Mouse (Mus musculus) forebrain, embryonic 12.5 days (tissue): ENCODE results near the gene Cntrob. TPM values are rescaled to one million over a fixed set of nuclear protein-coding genes. Genes with fewer than 3 reads are reported as not detected.

Experiments used
- ATAC-seq: fragments of 200-750 bp; cut with Nextera tagmentation; 2 replicates; pipeline ENCODE4 v1.8.0; 2017; ENCODE audit warnings: moderate TSS enrichment; ENCODE audit not compliant: low FRiP score
- H3K27ac ChIP-seq: fragments of 300-500 bp; sonication (generic); 2 replicates; pipeline ENCODE4 v1.5.1; 2016; ENCODE audit warnings: mild to moderate bottlenecking
- H3K27me3 ChIP-seq: fragments of 300-500 bp; sonication (generic); 2 replicates; pipeline ENCODE4 v1.6.1; 2016; ENCODE audit warnings: mild to moderate bottlenecking
- H3K36me3 ChIP-seq: fragments of 300-500 bp; sonication (generic); replicated peaks from 2 replicates; pipeline ENCODE4 v1.6.1; 2016; ENCODE audit warnings: mild to moderate bottlenecking
- H3K4me1 ChIP-seq: fragments of 300-500 bp; sonication (generic); 2 replicates; pipeline ENCODE4 v1.6.1; 2016
- H3K4me2 ChIP-seq: fragments of 300-500 bp; sonication (generic); 2 replicates; pipeline ENCODE4 v1.6.1; 2016; ENCODE audit warnings: mild to moderate bottlenecking, moderate library complexity
- H3K4me3 ChIP-seq: fragments of 300-500 bp; sonication (generic); replicated peaks from 2 replicates; pipeline ENCODE4 v1.5.1; 2016; ENCODE audit warnings: mild to moderate bottlenecking
- H3K9ac ChIP-seq: fragments of 300-500 bp; sonication (generic); 2 replicates; pipeline ENCODE4 v1.6.1; 2016; ENCODE audit warnings: mild to moderate bottlenecking
- H3K9me3 ChIP-seq: fragments of 300-500 bp; sonication (generic); 2 replicates; pipeline ENCODE4 v1.6.1; 2016
- WGBS: fragments of 180-500 bp; shearing (Covaris S2); methylation state at CpG from one replicate; pipeline ENCODE4 v1.1.7; 2016; 5-methylcytosine and 5-hydroxymethylcytosine counted together
- polyA plus RNA-seq: library from polyadenylated mRNA; unstranded; fragments of >200 nt; fragmentation: Nextera tagmentation; extraction: Ambion mirVana; gene quantifications from 2 replicates; pipeline ENCODE4 v1.2.1, GENCODE M21; 2016

Cntrob gene
- polyA plus RNA-seq, 1 experiment from 2014 or later: 49.0 TPM

GRCm38 (mm10) chr11:69366157-69366854, 42.7 kb upstream of the Cntrob start:
- Histone ChIP-seq H3K36me3 (peaks cover 25% of the 10 kb centered on the region), H3K27ac (peak overlapping the region; percentile 100), H3K4me1 (peaks cover 57% of the 10 kb centered on the region), H3K9me3 (no peaks in the 10 kb centered on the region), H3K27me3 (no peaks in the 10 kb centered on the region), H3K4me3 (peak overlapping the region; percentile 99), H3K4me2 (peak overlapping the region; percentile 78), H3K9ac (peak overlapping the region; percentile 100)
- ATAC-seq: peak; percentile 85
- under 1% methylated on average over 26 of the region's 26 CpGs for WGBS

DNA sequence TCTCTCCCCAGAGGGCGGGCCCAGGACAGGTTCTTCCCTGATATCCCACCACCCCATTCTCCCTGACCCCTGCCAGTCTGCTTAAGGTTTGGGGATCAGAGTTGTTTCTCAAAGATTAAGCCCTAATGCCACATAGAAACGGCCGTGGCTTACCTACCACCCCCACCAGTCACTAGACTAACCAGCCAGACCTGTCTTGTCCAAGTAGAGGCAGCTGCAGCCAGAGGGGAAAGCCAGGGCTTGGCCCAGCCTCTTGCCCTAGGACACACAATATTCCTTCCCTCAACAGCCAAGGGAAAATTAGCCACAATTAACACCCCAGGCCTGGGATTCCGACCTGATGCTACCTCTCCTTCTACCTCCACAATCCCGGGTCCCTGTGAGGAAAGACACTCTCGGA, 42.1 kb upstream of the Cntrob start:
- ATAC-seq: peak; percentile 2; the same call in 1 of the 2 replicates
- WGBS: 24% methylated on average over 6 of the region's 6 CpGs
- peak overlapping the region; percentile 100 for H3K27ac ChIP-seq
- no peaks in the 10 kb centered on the region for H3K27me3 ChIP-seq
- peak overlapping the region; percentile 66 for H3K9ac ChIP-seq
- peaks cover 51% of the 10 kb centered on the region for H3K4me1 ChIP-seq
- peaks cover 31% of the 10 kb centered on the region for H3K36me3 ChIP-seq
- peak overlapping the region; percentile 99 for H3K4me3 ChIP-seq
- H3K9me3 ChIP-seq: no peaks in the 10 kb centered on the region
- peak overlapping the region; percentile 78 for H3K4me2 ChIP-seq

GRCm38 (mm10) chr11:69364910-69365309, 41.3 kb upstream of the Cntrob start:
- Histone ChIP-seq H3K36me3 (peaks cover 39% of the 10 kb centered on the region), H3K4me3 (peak overlapping the region; percentile 99; the same call in 1 of the 2 replicates), H3K4me1 (peaks cover 47% of the 10 kb centered on the region), H3K27ac (peak overlapping the region; percentile 100), H3K27me3 (no peaks in the 10 kb centered on the region), H3K9ac (peak overlapping the region; percentile 66), H3K4me2 (peak overlapping the region; percentile 78), H3K9me3 (no peaks in the 10 kb centered on the region)
- 1% methylated on average over 6 of the region's 6 CpGs for WGBS
- peak; percentile 36; the same call in 1 of the 2 replicates for ATAC-seq

- H3K27ac ChIP-seq: peak overlapping the region; percentile 100
- H3K4me2 ChIP-seq: peak overlapping the region; percentile 78
- H3K4me3 ChIP-seq: peak overlapping the region; percentile 99; the same call in 1 of the 2 replicates
- 58% methylated on average over 8 of the region's 8 CpGs for WGBS
- no peaks in the 10 kb centered on the region for H3K9me3 ChIP-seq
- peaks cover 44% of the 10 kb centered on the region for H3K4me1 ChIP-seq
- H3K9ac ChIP-seq: peak overlapping the region; percentile 66
- no peak for ATAC-seq
- no peaks in the 10 kb centered on the region for H3K27me3 ChIP-seq
- H3K36me3 ChIP-seq: peaks cover 45% of the 10 kb centered on the region
These were observed 40.8 kb upstream of the Cntrob start for GRCm38 (mm10) chr11:69364376-69364775.

DNA sequence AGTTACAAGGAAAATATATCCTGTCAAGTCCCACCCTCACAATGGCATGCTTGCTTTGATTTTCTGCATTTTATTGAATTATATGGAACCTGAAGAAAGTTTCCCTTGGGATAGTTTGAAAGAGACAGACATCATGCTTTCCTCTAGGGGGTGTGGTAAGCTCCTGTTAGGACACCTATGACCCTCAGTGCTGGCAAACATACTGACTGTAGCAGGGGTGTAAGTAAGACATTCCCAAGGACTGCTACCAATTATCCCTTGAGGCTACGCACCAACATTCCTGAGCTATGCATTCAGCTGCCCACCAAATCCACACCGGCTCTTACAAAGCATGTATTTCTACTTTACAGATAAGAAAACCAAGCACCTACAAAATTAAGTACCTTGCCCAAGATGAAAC, 38.9 kb upstream of the Cntrob start:
- Histone ChIP-seq H3K4me2 (no peak overlapping the region), H3K27me3 (no peaks in the 10 kb centered on the region), H3K9ac (no peak overlapping the region), H3K4me1 (peaks cover 34% of the 10 kb centered on the region), H3K9me3 (no peaks in the 10 kb centered on the region), H3K36me3 (peaks cover 64% of the 10 kb centered on the region), H3K27ac (0 out of 2 replicates have a peak overlapping the region, but pooled peaks have one; percentile 8), H3K4me3 (no peak overlapping the region)
- 85% methylated on average over 2 of the region's 2 CpGs for WGBS
- no peak for ATAC-seq

DNA sequence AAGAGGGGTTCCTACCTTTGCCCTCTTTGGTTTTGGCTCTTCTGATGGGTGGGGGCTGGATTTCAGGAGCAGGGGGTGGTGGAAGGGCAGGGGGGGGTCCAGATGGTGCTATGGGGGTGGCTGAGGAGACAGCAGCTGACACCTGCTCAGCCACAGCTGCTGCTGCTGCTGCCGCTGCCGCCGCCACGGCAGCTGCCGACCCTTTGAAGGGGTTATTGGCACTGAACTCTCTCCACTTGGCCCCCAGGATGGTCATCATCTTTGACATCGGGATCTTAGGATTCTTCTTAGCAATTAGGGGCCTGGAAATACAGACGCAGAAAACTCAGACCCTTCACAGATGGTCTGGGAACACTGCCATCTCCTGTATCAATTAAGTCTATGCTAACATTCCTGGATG, 38.4 kb upstream of the Cntrob start:
- Histone ChIP-seq H3K9ac (no peak overlapping the region), H3K9me3 (no peaks in the 10 kb centered on the region), H3K4me2 (no peak overlapping the region), H3K27ac (no peak overlapping the region), H3K27me3 (no peaks in the 10 kb centered on the region), H3K4me3 (no peak overlapping the region), H3K4me1 (peaks cover 33% of the 10 kb centered on the region), H3K36me3 (peaks cover 68% of the 10 kb centered on the region)
- no peak for ATAC-seq
- WGBS: 52% methylated on average over 7 of the region's 7 CpGs

DNA sequence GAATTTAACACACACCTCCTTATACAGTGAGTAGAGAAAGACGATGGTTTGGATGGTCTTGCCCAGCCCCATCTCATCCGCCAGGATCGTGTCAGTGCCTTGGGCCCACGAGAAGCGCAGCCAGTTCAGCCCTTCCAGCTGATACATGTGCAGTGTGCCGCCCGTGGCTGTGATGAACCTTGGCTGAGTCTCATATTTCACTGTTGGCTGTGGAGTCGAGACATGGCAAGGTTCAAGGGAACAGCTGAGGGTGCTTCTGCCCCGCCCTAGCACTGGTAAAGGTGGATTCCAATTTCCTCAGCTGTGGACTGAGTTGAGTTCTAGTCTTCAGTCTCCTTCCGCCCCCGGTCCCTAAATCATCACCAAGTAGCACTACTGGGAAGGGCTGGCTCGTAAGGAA, 34.1 kb upstream of the Cntrob start:
- Histone ChIP-seq H3K27me3 (no peaks in the 10 kb centered on the region), H3K9ac (no peak overlapping the region), H3K4me1 (peaks cover 8% of the 10 kb centered on the region; the same call in 1 of the 2 replicates), H3K4me2 (no peak overlapping the region), H3K36me3 (peaks cover 99% of the 10 kb centered on the region), H3K27ac (no peak overlapping the region), H3K9me3 (no peaks in the 10 kb centered on the region), H3K4me3 (no peak overlapping the region)
- ATAC-seq: no peak
- WGBS: 93% methylated on average over 12 of the region's 12 CpGs

- H3K4me2 ChIP-seq: no peak overlapping the region
- no peak overlapping the region for H3K4me3 ChIP-seq
- WGBS: 96% methylated on average over 5 of the region's 5 CpGs
- H3K9me3 ChIP-seq: no peaks in the 10 kb centered on the region
- H3K27me3 ChIP-seq: no peaks in the 10 kb centered on the region
- no peak for ATAC-seq
- no peak overlapping the region for H3K27ac ChIP-seq
- H3K36me3 ChIP-seq: peaks cover 100% of the 10 kb centered on the region
- H3K9ac ChIP-seq: no peak overlapping the region
- H3K4me1 ChIP-seq: no peaks in the 10 kb centered on the region
These were observed 33.0 kb upstream of the Cntrob start for GRCm38 (mm10) chr11:69356544-69356943.

GRCm38 (mm10) chr11:69346441-69346840, 22.9 kb upstream of the Cntrob start:
- 92% methylated on average over 26 of the region's 26 CpGs for WGBS
- Histone ChIP-seq H3K4me3 (no peak overlapping the region), H3K9ac (no peak overlapping the region), H3K36me3 (peaks cover 88% of the 10 kb centered on the region), H3K4me2 (no peak overlapping the region), H3K9me3 (no peaks in the 10 kb centered on the region), H3K4me1 (peaks cover 2% of the 10 kb centered on the region), H3K27me3 (no peaks in the 10 kb centered on the region), H3K27ac (no peak overlapping the region)
- no peak for ATAC-seq

DNA sequence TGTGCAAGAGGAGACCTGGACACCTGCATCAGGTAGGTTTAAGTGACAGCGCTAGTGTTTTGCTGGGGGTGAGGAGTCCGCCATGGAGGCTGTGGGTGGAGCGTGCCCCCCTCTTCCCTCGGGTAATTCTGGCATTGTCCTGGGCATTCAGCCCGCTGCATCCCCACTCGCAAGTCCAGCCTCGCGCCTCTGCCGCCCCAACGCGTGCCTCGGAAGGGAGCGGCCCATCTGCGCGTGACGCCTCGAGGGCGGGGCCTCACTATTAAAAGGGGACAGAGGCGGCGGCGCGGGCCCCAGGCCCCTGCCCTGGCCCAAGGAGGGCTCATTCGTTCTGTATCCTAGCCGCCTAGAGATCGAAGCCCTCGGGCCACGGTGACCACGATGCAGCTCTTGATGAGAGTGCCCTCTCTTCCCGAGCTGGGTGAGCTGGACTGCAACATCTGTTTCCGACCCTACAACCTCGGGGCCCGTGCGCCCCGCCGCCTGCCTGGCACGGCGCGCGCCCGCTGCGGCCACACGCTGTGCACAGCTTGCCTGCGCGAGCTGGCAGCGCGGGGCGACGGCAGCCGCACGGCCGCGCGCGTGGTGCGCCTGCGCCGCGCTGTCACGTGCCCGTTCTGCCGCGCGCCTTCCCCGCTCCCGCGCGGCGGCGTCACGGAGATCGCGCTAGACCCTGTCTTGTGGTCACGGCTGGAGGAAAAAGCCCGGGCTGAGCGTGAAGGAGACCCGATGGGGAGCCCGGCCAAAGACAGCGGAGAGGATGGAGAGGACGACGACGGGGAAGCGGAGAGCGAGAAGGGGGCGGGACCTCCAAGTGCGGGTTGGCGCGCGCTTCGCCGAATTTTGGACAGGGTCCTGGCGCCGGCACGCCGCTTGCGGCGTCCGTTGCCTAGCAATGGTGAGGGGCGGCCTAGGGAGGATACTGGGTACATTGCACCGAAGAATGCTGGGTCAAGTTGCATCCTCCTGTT, 16.9 kb upstream of the Cntrob start, which contains the start of gene Rnf227:
Gene Rnf227, plus strand, starts transcription at position 301 of the 971 bp plus-strand sequence.
- Histone ChIP-seq H3K4me2 (peak within 1 kb of the TSS; percentile 79), H3K9me3 (0 out of 2 replicates have a peak, but pooled peaks cover 5% of the 10 kb centered on the region), H3K27me3 (peaks cover 12% of the 10 kb centered on the region), H3K4me3 (peak within 1 kb of the TSS; percentile 54), H3K27ac (peak within 1 kb of the TSS; percentile 87), H3K4me1 (peaks cover 16% of the 10 kb centered on the region), H3K9ac (peak within 1 kb of the TSS; percentile 59), H3K36me3 (peaks cover 28% of the 10 kb centered on the region)
- 1% methylated on average over 99 of the region's 99 CpGs for WGBS
- ATAC-seq: peak; percentile 88

GRCm38 (mm10) chr11:69334796-69335195, 11.2 kb upstream of the Cntrob start:
- no peak for ATAC-seq
- H3K27me3 ChIP-seq: peaks cover 23% of the 10 kb centered on the region
- no peak overlapping the region for H3K4me3 ChIP-seq
- WGBS: 67% methylated on average over 4 of the region's 4 CpGs
- peaks cover 18% of the 10 kb centered on the region for H3K4me1 ChIP-seq
- H3K9ac ChIP-seq: no peak overlapping the region
- H3K27ac ChIP-seq: no peak overlapping the region
- H3K9me3 ChIP-seq: 0 out of 2 replicates have a peak, but pooled peaks cover 5% of the 10 kb centered on the region
- H3K36me3 ChIP-seq: no peaks in the 10 kb centered on the region
- H3K4me2 ChIP-seq: no peak overlapping the region

DNA sequence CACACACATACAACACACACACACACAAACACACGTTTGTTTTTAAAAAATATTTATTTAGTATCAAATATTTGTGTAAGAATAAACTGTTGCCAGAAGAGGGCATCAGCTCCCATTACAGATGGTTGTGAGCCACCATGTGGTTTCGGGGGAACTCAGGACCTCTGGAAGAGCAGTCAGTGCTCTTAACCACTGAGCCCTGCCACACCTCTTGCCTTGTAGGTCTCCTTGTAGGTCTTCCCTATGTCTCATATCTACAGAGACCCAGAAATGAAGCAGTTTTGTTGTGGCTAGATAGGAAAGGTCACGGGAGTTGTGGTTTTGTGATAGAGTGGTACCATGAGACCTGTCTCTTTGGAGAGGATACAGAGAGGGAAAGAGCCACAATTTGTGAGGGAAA, 10.3 kb upstream of the Cntrob start:
- Histone ChIP-seq H3K27me3 (peaks cover 24% of the 10 kb centered on the region), H3K4me2 (no peak overlapping the region), H3K27ac (no peak overlapping the region), H3K9ac (no peak overlapping the region), H3K9me3 (0 out of 2 replicates have a peak, but pooled peaks cover 5% of the 10 kb centered on the region), H3K4me3 (no peak overlapping the region), H3K4me1 (peaks cover 18% of the 10 kb centered on the region), H3K36me3 (no peaks in the 10 kb centered on the region)
- WGBS: 73% methylated on average over 3 of the region's 3 CpGs
- ATAC-seq: no peak
